Mouse (Mus musculus) cerebellum, adult 2 months (tissue): ENCODE data around the gene Nt5c.

Experiments
- CTCF ChIP-seq: fragments of 200-500 bp; IDR thresholded peaks from 2 replicates; pipeline ENCODE4 v1.5.1; 2011; ENCODE audit warnings: low read depth, mild to moderate bottlenecking, control low read depth, low read length, moderate library complexity, borderline replicate concordance; ENCODE audit not compliant: insufficient read depth
- POLR2A ChIP-seq: fragments of 200-500 bp; IDR thresholded peaks from 2 replicates; pipeline ENCODE4 v1.6.1; 2011; ENCODE audit warnings: low read length, control low read depth, borderline replicate concordance; ENCODE audit not compliant: insufficient read depth

DNA sequence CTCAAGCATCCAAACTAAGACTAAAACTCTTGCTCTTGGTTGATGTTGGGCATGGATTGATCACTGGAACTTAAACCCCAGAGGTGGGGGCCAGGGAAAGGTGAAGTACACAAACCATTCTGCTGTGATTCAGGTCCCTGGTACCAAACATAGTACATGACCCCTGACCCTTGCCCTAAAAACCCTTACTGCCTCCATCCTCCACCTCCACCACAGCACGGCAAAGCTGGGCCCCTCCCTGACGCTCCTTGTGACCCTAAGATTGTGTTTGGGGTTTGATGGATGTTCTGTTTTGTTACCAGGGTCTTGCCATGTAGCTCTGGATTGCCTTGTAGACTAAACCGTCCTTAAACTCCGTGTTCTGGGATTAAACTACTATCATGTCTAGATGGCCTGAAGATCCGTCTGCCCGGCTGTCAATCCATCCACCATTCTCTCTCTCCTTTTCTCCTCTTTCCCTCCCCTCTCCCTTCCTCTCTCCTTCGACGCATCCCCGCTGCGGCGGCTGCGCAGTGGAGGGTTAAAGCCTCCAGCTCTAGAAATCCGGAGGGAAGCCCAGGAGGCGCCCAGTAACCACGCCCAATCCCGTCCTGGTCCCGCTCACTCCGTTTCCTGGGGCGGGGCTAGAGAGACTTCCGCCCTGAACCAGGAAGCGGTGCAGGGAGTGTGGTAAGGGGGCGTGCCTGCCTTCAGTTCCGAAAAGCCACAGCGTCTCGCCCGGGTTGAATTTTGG is 16.5 kb downstream of the Nt5c start, which contains the start of gene Armc7:
- TF ChIP-seq CTCF: no peak
- TF ChIP-seq POLR2A: peak; percentile 83
